Mouse (Mus musculus): ENCODE measurements around the gene Fbxw9. TPM values are rescaled to one million over a fixed set of nuclear protein-coding genes. Genes with fewer than 3 reads are reported as not detected.
"Not testable (repeated sequence)": the region's sequence is repeated elsewhere in the genome, so short reads cannot be mapped to it uniquely, and the experiment has no call there.

Gene Fbxw9
- polyA plus RNA-seq, 1 experiment from 2014 or later: 37.3 TPM

- Histone ChIP-seq H3K4me3 (ENCODE audit: low read length) (peak within 1 kb of the TSS; percentile 66), H3K36me3 (ENCODE audit: insufficient read depth, low read length) (peaks cover 23% of the 10 kb centered on the region), H3K9ac (replicated peaks; ENCODE audit: low read length) (peak within 1 kb of the TSS; percentile 77), H3K4me2 (replicated peaks; ENCODE audit: low read depth, low read length) (peak within 1 kb of the TSS; percentile 88), H3K27ac (ENCODE audit: low read length) (peak within 1 kb of the TSS; percentile 83), H3K4me1 (ENCODE audit: insufficient read depth, low read length) (peaks cover 25% of the 10 kb centered on the region), H3K9me3 (ENCODE audit: low read length) (no peaks in the 10 kb centered on the region), H3K27me3 (ENCODE audit: insufficient read depth, low read length) (no peaks in the 10 kb centered on the region)
- under 1% methylated on average over 30 of the region's 30 CpGs for WGBS
- ATAC-seq (ENCODE audit: low FRiP score, low TSS enrichment): peak; percentile 23
Observed at GRCm38 (mm10) chr8:85080532-85081215, 20.8 kb downstream of the Fbxw9 start, which contains the start of gene Wdr83os. Gene Wdr83os (plus strand): TSS chr8:85080740.

- peaks cover 23% of the 10 kb centered on the region for H3K36me3 ChIP-seq (ENCODE audit: insufficient read depth, low read length)
- no peaks in the 10 kb centered on the region for H3K9me3 ChIP-seq (ENCODE audit: low read length)
- H3K9ac ChIP-seq (replicated peaks; ENCODE audit: low read length): peak within 1 kb of the TSS; percentile 77
- WGBS: under 1% methylated on average over 9 of the region's 9 CpGs
- peaks cover 25% of the 10 kb centered on the region for H3K4me1 ChIP-seq (ENCODE audit: insufficient read depth, low read length)
- peak; percentile 62 for ATAC-seq (ENCODE audit: low FRiP score, low TSS enrichment)
- peak within 1 kb of the TSS; percentile 66 for H3K4me3 ChIP-seq (ENCODE audit: low read length)
- H3K27me3 ChIP-seq (ENCODE audit: insufficient read depth, low read length): no peaks in the 10 kb centered on the region
- H3K27ac ChIP-seq (ENCODE audit: low read length): peak within 1 kb of the TSS; percentile 83
- peak within 1 kb of the TSS; percentile 88 for H3K4me2 ChIP-seq (replicated peaks; ENCODE audit: low read depth, low read length)
Observed at GRCm38 (mm10) chr8:85081216-85081555, 21.3 kb downstream of the Fbxw9 start, which contains the start of gene Wdr83. Gene Wdr83 (minus strand): TSS chr8:85081306.

GRCm38 (mm10) chr8:85082169-85082568 lies 22.3 kb downstream of the Fbxw9 start:
- H3K4me3 ChIP-seq (ENCODE audit: low read length): not testable (repeated sequence)

DNA sequence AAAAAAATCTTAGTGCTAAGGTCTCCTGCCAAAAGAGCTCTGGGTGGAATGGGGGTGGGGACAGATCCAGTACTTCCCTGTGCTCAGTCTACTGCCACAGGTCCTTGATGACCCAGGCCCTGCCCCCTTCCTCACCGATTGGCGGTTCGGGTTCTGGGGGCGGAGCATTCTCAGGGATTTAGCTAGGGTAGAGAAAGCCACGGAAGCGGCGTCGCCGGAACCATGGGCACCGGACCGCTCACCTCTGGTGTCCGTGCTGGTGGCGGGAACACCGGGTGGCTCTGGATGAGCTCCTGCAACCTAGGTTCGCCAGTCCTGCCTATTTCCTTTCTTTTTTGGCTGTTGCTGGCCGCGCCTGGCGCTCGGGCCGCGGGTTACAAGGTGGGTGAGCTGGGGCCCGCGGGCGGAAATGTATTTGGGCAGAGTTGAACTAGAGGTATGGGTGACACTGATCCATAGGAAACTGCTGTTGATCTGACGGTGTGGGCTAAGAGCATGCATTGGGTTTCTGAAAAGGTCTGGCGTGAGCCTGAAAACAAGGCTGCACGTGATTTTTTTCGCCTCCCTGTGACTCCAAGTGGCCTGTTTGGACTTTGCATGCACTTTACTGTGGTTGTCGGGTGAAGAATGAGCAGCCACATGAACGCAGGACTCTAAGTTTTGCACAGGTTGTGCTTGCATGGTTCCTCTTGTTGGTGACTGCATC lies 23.4 kb downstream of the Fbxw9 start, which contains the start of gene Man2b1:
Man2b1 (plus strand) TSS at position 163 of the 706 bp plus-strand sequence.
- Histone ChIP-seq H3K27me3 (ENCODE audit: insufficient read depth, low read length) (no peaks in the 10 kb centered on the region), H3K4me2 (replicated peaks; ENCODE audit: low read depth, low read length) (peak within 1 kb of the TSS; percentile 85), H3K9me3 (ENCODE audit: low read length) (no peaks in the 10 kb centered on the region), H3K4me1 (ENCODE audit: insufficient read depth, low read length) (peaks cover 25% of the 10 kb centered on the region), H3K27ac (ENCODE audit: low read length) (peak within 1 kb of the TSS; percentile 52), H3K9ac (replicated peaks; ENCODE audit: low read length) (peak within 1 kb of the TSS; percentile 76), H3K4me3 (ENCODE audit: low read length) (peak within 1 kb of the TSS; percentile 72), H3K36me3 (ENCODE audit: insufficient read depth, low read length) (peaks cover 27% of the 10 kb centered on the region)
- WGBS: 1% methylated on average over 30 of the region's 30 CpGs
- peak; percentile 91 for ATAC-seq (ENCODE audit: low FRiP score, low TSS enrichment)

More at GRCm38 (mm10) chr8:85082169-85082568, 22.3 kb downstream of the Fbxw9 start:
- H3K9me3 ChIP-seq (ENCODE audit: low read length); H3K9ac ChIP-seq (replicated peaks; ENCODE audit: low read length); H3K27me3 ChIP-seq (ENCODE audit: insufficient read depth, low read length); ATAC-seq (ENCODE audit: low FRiP score, low TSS enrichment); H3K4me2 ChIP-seq (replicated peaks; ENCODE audit: low read depth, low read length); H3K27ac ChIP-seq (ENCODE audit: low read length): not testable (repeated sequence)
- Histone ChIP-seq H3K4me1 (ENCODE audit: insufficient read depth, low read length) (peaks cover 25% of the 10 kb centered on the region), H3K36me3 (ENCODE audit: insufficient read depth, low read length) (peaks cover 22% of the 10 kb centered on the region)
- WGBS: 88% methylated on average over 4 of the region's 4 CpGs

DNA sequence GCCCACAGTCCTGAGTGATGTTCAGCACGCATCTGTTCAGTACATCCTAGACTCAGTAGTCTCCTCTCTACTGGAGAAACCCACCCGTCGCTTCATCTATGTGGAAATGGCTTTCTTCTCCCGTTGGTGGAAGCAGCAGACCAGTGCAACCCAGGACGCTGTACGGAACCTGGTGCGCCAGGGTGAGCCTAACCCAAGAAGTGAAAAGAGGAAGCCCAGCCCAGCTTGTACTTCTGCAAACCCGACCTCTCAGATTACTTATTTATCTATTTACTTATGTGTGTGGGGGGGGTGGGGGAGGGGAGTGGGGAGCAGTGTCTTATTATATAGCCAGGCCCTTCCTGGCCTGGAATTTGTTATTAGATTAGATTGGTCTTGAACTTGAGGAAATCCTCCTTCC lies 24.8 kb downstream of the Fbxw9 start:
- Histone ChIP-seq H3K4me2 (replicated peaks; ENCODE audit: low read depth, low read length) (no peak overlapping the region), H3K4me3 (ENCODE audit: low read length) (no peak overlapping the region)
- 84% methylated on average over 8 of the region's 8 CpGs for WGBS

GRCm38 (mm10) chr8:85086238-85086637 lies 26.4 kb downstream of the Fbxw9 start:
- no peak overlapping the region for H3K27ac ChIP-seq (ENCODE audit: low read length)
- H3K4me1 ChIP-seq (ENCODE audit: insufficient read depth, low read length): peaks cover 21% of the 10 kb centered on the region
- H3K36me3 ChIP-seq (ENCODE audit: insufficient read depth, low read length): peaks cover 38% of the 10 kb centered on the region
- H3K27me3 ChIP-seq (ENCODE audit: insufficient read depth, low read length): no peaks in the 10 kb centered on the region
- no peak overlapping the region for H3K4me2 ChIP-seq (replicated peaks; ENCODE audit: low read depth, low read length)
- WGBS: 80% methylated on average over 3 of the region's 3 CpGs
- no peak overlapping the region for H3K9ac ChIP-seq (replicated peaks; ENCODE audit: low read length)
- H3K4me3 ChIP-seq (ENCODE audit: low read length): no peak overlapping the region
- no peak for ATAC-seq (ENCODE audit: low FRiP score, low TSS enrichment)
- H3K9me3 ChIP-seq (ENCODE audit: low read length): no peaks in the 10 kb centered on the region

More for the DNA sequence above, 24.8 kb downstream of the Fbxw9 start:
- ATAC-seq (ENCODE audit: low FRiP score, low TSS enrichment): no peak
- peaks cover 34% of the 10 kb centered on the region for H3K36me3 ChIP-seq (ENCODE audit: insufficient read depth, low read length)
- no peak overlapping the region for H3K9ac ChIP-seq (replicated peaks; ENCODE audit: low read length)
- no peaks in the 10 kb centered on the region for H3K9me3 ChIP-seq (ENCODE audit: low read length)
- H3K27ac ChIP-seq (ENCODE audit: low read length): no peak overlapping the region
- H3K27me3 ChIP-seq (ENCODE audit: insufficient read depth, low read length): no peaks in the 10 kb centered on the region
- H3K4me1 ChIP-seq (ENCODE audit: insufficient read depth, low read length): peaks cover 23% of the 10 kb centered on the region

DNA sequence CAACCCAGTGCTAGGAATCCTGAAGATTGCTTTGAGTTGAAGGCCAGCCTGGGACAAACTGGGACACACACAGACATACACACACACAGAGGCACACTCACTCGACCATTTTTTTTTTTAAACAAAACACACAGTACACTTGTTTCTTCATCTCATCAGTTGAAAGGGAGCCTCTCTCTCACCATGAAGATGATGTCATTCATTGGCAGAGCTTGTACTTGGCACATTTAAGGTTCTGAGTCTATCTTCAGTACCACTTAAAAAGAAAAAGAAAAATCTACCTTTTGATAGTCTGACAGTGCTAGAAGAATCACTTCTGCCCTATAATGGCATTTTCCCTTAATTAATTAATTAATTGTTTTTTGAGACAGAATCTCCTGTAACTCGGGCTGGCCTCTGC lies 28.9 kb downstream of the Fbxw9 start:
- Histone ChIP-seq H3K4me1 (ENCODE audit: insufficient read depth, low read length) (peaks cover 5% of the 10 kb centered on the region), H3K9ac (replicated peaks; ENCODE audit: low read length) (no peak overlapping the region), H3K9me3 (ENCODE audit: low read length) (no peaks in the 10 kb centered on the region), H3K4me2 (replicated peaks; ENCODE audit: low read depth, low read length) (no peak overlapping the region), H3K27me3 (ENCODE audit: insufficient read depth, low read length) (no peaks in the 10 kb centered on the region), H3K27ac (ENCODE audit: low read length) (no peak overlapping the region), H3K36me3 (ENCODE audit: insufficient read depth, low read length) (peaks cover 45% of the 10 kb centered on the region), H3K4me3 (ENCODE audit: low read length) (no peak overlapping the region)
- WGBS: 77% methylated on average over 2 of the region's 2 CpGs
- ATAC-seq (ENCODE audit: low FRiP score, low TSS enrichment): no peak

GRCm38 (mm10) chr8:85090856-85091255 lies 31.0 kb downstream of the Fbxw9 start:
- H3K27me3 ChIP-seq (ENCODE audit: insufficient read depth, low read length): no peaks in the 10 kb centered on the region
- H3K4me3 ChIP-seq (ENCODE audit: low read length): no peak overlapping the region
- H3K4me2 ChIP-seq (replicated peaks; ENCODE audit: low read depth, low read length): no peak overlapping the region
- no peaks in the 10 kb centered on the region for H3K9me3 ChIP-seq (ENCODE audit: low read length)
- H3K4me1 ChIP-seq (ENCODE audit: insufficient read depth, low read length): no peaks in the 10 kb centered on the region
- H3K9ac ChIP-seq (replicated peaks; ENCODE audit: low read length): no peak overlapping the region
- no peak for ATAC-seq (ENCODE audit: low FRiP score, low TSS enrichment)
- H3K27ac ChIP-seq (ENCODE audit: low read length): no peak overlapping the region
- 91% methylated on average over 11 of the region's 11 CpGs for WGBS
- peaks cover 51% of the 10 kb centered on the region for H3K36me3 ChIP-seq (ENCODE audit: insufficient read depth, low read length)

DNA sequence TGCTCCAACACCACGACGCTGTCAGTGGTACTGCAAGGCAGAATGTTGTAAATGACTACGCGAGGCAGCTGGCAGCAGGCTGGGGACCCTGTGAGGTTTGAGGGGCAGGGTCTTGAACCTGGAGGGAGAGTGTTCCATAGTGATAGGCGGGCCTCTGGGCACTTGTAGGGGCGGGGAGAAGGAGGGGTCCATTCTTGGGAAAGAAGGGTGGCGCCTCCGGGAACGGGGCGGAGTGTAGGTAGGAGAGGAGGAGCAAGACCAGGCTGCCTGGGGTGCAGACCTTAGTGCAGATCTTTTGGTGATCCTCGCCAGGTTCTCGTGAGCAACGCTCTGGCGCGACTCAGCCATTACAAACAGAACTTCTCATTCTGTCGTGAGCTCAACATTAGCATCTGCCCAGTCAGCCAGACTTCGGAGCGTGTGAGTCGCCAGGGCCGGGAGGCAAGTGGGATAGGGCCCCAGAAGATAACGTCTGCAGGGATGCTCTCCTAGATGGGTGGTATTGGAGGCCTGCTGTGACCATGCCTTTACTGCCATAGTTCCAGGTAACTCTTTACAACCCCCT lies 31.8 kb downstream of the Fbxw9 start:
- Histone ChIP-seq H3K4me3 (ENCODE audit: low read length) (no peak overlapping the region), H3K27me3 (ENCODE audit: insufficient read depth, low read length) (no peaks in the 10 kb centered on the region), H3K9me3 (ENCODE audit: low read length) (no peaks in the 10 kb centered on the region), H3K4me2 (replicated peaks; ENCODE audit: low read depth, low read length) (no peak overlapping the region), H3K9ac (replicated peaks; ENCODE audit: low read length) (no peak overlapping the region), H3K4me1 (ENCODE audit: insufficient read depth, low read length) (no peaks in the 10 kb centered on the region), H3K36me3 (ENCODE audit: insufficient read depth, low read length) (peaks cover 54% of the 10 kb centered on the region), H3K27ac (ENCODE audit: low read length) (no peak overlapping the region)
- no peak for ATAC-seq (ENCODE audit: low FRiP score, low TSS enrichment)
- WGBS: 35% methylated on average over 21 of the region's 21 CpGs

Data from kidney, embryonic 16.5 days (tissue).